Comparison of ENCODE assay signal across 7 mouse cellular contexts in genomic region chr5:108368446-108368845, GRCm38 (mm10). TPM values are rescaled to one million over a fixed set of nuclear protein-coding genes. Genes with fewer than 3 reads are reported as not detected.
A peak's percentile ranks its signal among the peaks of the same experiment; 100 is the strongest.
DNase-seq lines count a peak whose midpoint lies in the region; ATAC-seq and TF ChIP-seq lines count a peak whose summit lies in the region.

No protein-coding gene starts in this region.

- H3K27me3 ChIP-seq in lung, embryonic 16.5 days (ENCODE audit: control insufficient read depth, insufficient read depth, low read depth, low read length): peaks cover 77% of the 10 kb centered on the region
- peaks cover 96% of the 10 kb centered on the region for H3K27me3 ChIP-seq in forebrain, embryonic 12.5 days
- H3K27me3 ChIP-seq in limb, embryonic 11.5 days (ENCODE audit: control insufficient read depth, insufficient read depth, low read length): peaks cover 80% of the 10 kb centered on the region
- H3K27me3 ChIP-seq in small intestine, adult 2 months (ENCODE audit: control insufficient read depth, insufficient read depth, low read length): peaks cover 64% of the 10 kb centered on the region

- no peak for ATAC-seq in lung, embryonic 16.5 days (ENCODE audit: low read depth)
- no peak for ATAC-seq in forebrain, embryonic 12.5 days (ENCODE audit: low FRiP score)
- ATAC-seq in limb, embryonic 11.5 days (ENCODE audit: insufficient number of reproducible peaks, low FRiP score, low TSS enrichment, low read depth): no peak
- no peak for ATAC-seq in erythroid progenitor cell, adult 5-6 weeks (replicated peaks; ENCODE audit: low FRiP score, poor library complexity, severe bottlenecking)

- H3K9ac ChIP-seq in lung, embryonic 16.5 days (ENCODE audit: low read length): no peak overlapping the region
- H3K9ac ChIP-seq in forebrain, embryonic 12.5 days: no peak overlapping the region
- H3K9ac ChIP-seq in limb, embryonic 11.5 days (ENCODE audit: low read length): no peak overlapping the region

- no peak overlapping the region for H3K27ac ChIP-seq in lung, embryonic 16.5 days (ENCODE audit: low read length)
- no peak overlapping the region for H3K27ac ChIP-seq in forebrain, embryonic 12.5 days
- H3K27ac ChIP-seq in limb, embryonic 11.5 days (replicated peaks; ENCODE audit: low read depth, low read length): no peak overlapping the region
- H3K27ac ChIP-seq in small intestine, adult 2 months (ENCODE audit: insufficient read depth, low read depth, low read length): no peak overlapping the region

- 10% methylated on average over 6 of the region's 6 CpGs for WGBS in lung, embryonic 16.5 days
- 4% methylated on average over 6 of the region's 6 CpGs for WGBS in forebrain, embryonic 12.5 days
- WGBS in limb, embryonic 11.5 days: 10% methylated on average over 6 of the region's 6 CpGs
- WGBS in small intestine, adult 2 months: 8% methylated on average over 6 of the region's 6 CpGs

- no peak for DNase-seq in lung, postnatal 36 days
- DNase-seq in limb, embryonic 11.5 days (ENCODE audit: low spot score): no peak
- no peak for DNase-seq in right cerebral cortex, adult 18-20 months

- peak overlapping the region; percentile 49 for H3K4me3 ChIP-seq in lung, embryonic 16.5 days (ENCODE audit: low read length)
- H3K4me3 ChIP-seq in forebrain, embryonic 12.5 days (replicated peaks): peak overlapping the region; percentile 33
- peak overlapping the region; percentile 41 for H3K4me3 ChIP-seq in limb, embryonic 11.5 days (ENCODE audit: low read depth, low read length)
- H3K4me3 ChIP-seq in small intestine, adult 2 months (ENCODE audit: low read depth, low read length): peak overlapping the region; percentile 53

- peak overlapping the region; percentile 62 for H3K4me2 ChIP-seq in lung, embryonic 16.5 days (ENCODE audit: low read depth, low read length)
- peak overlapping the region; percentile 58 for H3K4me2 ChIP-seq in forebrain, embryonic 12.5 days
- H3K4me2 ChIP-seq in limb, embryonic 11.5 days (ENCODE audit: low read depth, severe bottlenecking): no peak overlapping the region

- TF ChIP-seq CTCF in small intestine, adult 2 months (IDR thresholded peaks at IDR 0.05; ENCODE audit: extremely low read depth, insufficient read length, insufficient replicate concordance, low read depth, low read length): no peak

- TF ChIP-seq POLR2A in small intestine, adult 2 months (IDR thresholded peaks at IDR 0.05; ENCODE audit: low read depth, low read length): no peak

- no peaks in the 10 kb centered on the region for H3K9me3 ChIP-seq in lung, embryonic 16.5 days (ENCODE audit: control insufficient read depth, low read length)
- no peaks in the 10 kb centered on the region for H3K9me3 ChIP-seq in forebrain, embryonic 12.5 days
- H3K9me3 ChIP-seq in limb, embryonic 11.5 days (ENCODE audit: control insufficient read depth, low read length): no peaks in the 10 kb centered on the region

- peaks cover 22% of the 10 kb centered on the region for H3K4me1 ChIP-seq in lung, embryonic 16.5 days (replicated peaks; ENCODE audit: control insufficient read depth, insufficient read depth, low read length)
- peaks cover 25% of the 10 kb centered on the region for H3K4me1 ChIP-seq in forebrain, embryonic 12.5 days
- H3K4me1 ChIP-seq in limb, embryonic 11.5 days (ENCODE audit: control insufficient read depth, insufficient read depth, low read length): peaks cover 18% of the 10 kb centered on the region
- H3K4me1 ChIP-seq in small intestine, adult 2 months (ENCODE audit: control insufficient read depth, insufficient read depth, insufficient read length, low read length): peaks cover 5% of the 10 kb centered on the region

- H3K36me3 ChIP-seq in lung, embryonic 16.5 days (ENCODE audit: control insufficient read depth, insufficient read depth, low read length): no peaks in the 10 kb centered on the region
- no peaks in the 10 kb centered on the region for H3K36me3 ChIP-seq in forebrain, embryonic 12.5 days (replicated peaks)
- no peaks in the 10 kb centered on the region for H3K36me3 ChIP-seq in limb, embryonic 11.5 days (ENCODE audit: control insufficient read depth, insufficient read depth, low read length)
- no peaks in the 10 kb centered on the region for H3K36me3 ChIP-seq in small intestine, adult 2 months (ENCODE audit: control insufficient read depth, insufficient read depth, low read length)

RNA-seq across cellular contexts. Expression of gene Gm42517, which starts 0.7 kb away (rescaled TPM):
- polyA plus RNA-seq in lung, embryonic 16.5 days (2015; fragmentation: Nextera tagmentation; extraction: Ambion mirVana): not detected in 2 replicates
- polyA plus RNA-seq in forebrain, embryonic 12.5 days (2016; fragmentation: Nextera tagmentation; extraction: Ambion mirVana): 0.10 TPM in 1 of 2 replicates, not detected in the other
- polyA plus RNA-seq in limb, embryonic 11.5 days (2014; fragmentation: Nextera tagmentation; extraction: Ambion mirVana): not detected in 2 replicates
- 0.57 and 0.76 TPM in 2 replicates for polyA plus RNA-seq in small intestine, adult 2 months (2012; rRNA removed)
- total RNA-seq in erythroid progenitor cell, adult 5-6 weeks (2015; ENCODE audit: low replicate concordance): 0.72 TPM in 1 of 2 replicates, not detected in the other
- total RNA-seq in erythroid progenitor cell, adult 5-6 weeks (2017; ENCODE audit: low replicate concordance): not detected in 2 replicates

RNA-seq across cellular contexts. Expression of gene Pde6b, which starts 19.7 kb away (rescaled TPM):
- polyA plus RNA-seq in lung, embryonic 16.5 days (2015; fragmentation: Nextera tagmentation; extraction: Ambion mirVana): 0.50 TPM in 1 of 2 replicates, not detected in the other
- 0.17 TPM in 1 of 2 replicates, not detected in the other for polyA plus RNA-seq in forebrain, embryonic 12.5 days (2016; fragmentation: Nextera tagmentation; extraction: Ambion mirVana)
- 0.13 and 0.34 TPM in 2 replicates for polyA plus RNA-seq in limb, embryonic 11.5 days (2014; fragmentation: Nextera tagmentation; extraction: Ambion mirVana)
- polyA plus RNA-seq in small intestine, adult 2 months (2012; rRNA removed): not detected in 2 replicates
- total RNA-seq in erythroid progenitor cell, adult 5-6 weeks (2015; ENCODE audit: low replicate concordance): not detected in 2 replicates
- total RNA-seq in erythroid progenitor cell, adult 5-6 weeks (2017; ENCODE audit: low replicate concordance): not detected in 2 replicates

RNA-seq across cellular contexts. Expression of gene Pigg, which starts 56.0 kb away (rescaled TPM):
- 7.0 and 7.4 TPM in 2 replicates for polyA plus RNA-seq in lung, embryonic 16.5 days (2015; fragmentation: Nextera tagmentation; extraction: Ambion mirVana)
- polyA plus RNA-seq in forebrain, embryonic 12.5 days (2016; fragmentation: Nextera tagmentation; extraction: Ambion mirVana): 7.3 and 8.3 TPM in 2 replicates
- 3.1 and 3.6 TPM in 2 replicates for polyA plus RNA-seq in limb, embryonic 11.5 days (2014; fragmentation: Nextera tagmentation; extraction: Ambion mirVana)
- polyA plus RNA-seq in small intestine, adult 2 months (2012; rRNA removed): 2.5 and 4.7 TPM in 2 replicates
- 2.5 and 3.2 TPM in 2 replicates for total RNA-seq in erythroid progenitor cell, adult 5-6 weeks (2015; ENCODE audit: low replicate concordance)
- total RNA-seq in erythroid progenitor cell, adult 5-6 weeks (2017; ENCODE audit: low replicate concordance): 2.7 and 4.5 TPM in 2 replicates
